Mouse (Mus musculus): ENCODE data around the gene Nmbr. TPM values are rescaled to one million over a fixed set of nuclear protein-coding genes. Genes with fewer than 3 reads are reported as not detected.
A peak's percentile ranks its signal among the peaks of the same experiment; 100 is the strongest.

Gene Nmbr
- polyA plus RNA-seq, 1 experiment from 2014 or later: 0.55 TPM

- H3K36me3 ChIP-seq (replicated peaks): no peaks in the 10 kb centered on the region
- no peak overlapping the region for H3K27ac ChIP-seq
- WGBS: 2% methylated on average over 35 of the region's 35 CpGs
- H3K4me1 ChIP-seq: peaks cover 11% of the 10 kb centered on the region
- H3K27me3 ChIP-seq (ENCODE audit: poor library complexity, severe bottlenecking): peaks cover 31% of the 10 kb centered on the region
- peak; percentile 28 for DNase-seq (ENCODE audit: extremely low spot score, low spot score)
- no peaks in the 10 kb centered on the region for H3K9me3 ChIP-seq
- H3K4me3 ChIP-seq: peak overlapping the region; percentile 58
These were observed 54.5 kb downstream of the Nmbr start for GRCm38 (mm10) chr10:14759665-14760558.

GRCm38 (mm10) chr10:14760618-14761017, 55.2 kb downstream of the Nmbr start:
- Histone ChIP-seq H3K9me3 (no peaks in the 10 kb centered on the region), H3K4me1 (peaks cover 11% of the 10 kb centered on the region), H3K27ac (no peak overlapping the region), H3K4me3 (peak overlapping the region; percentile 58), H3K36me3 (replicated peaks) (no peaks in the 10 kb centered on the region), H3K27me3 (ENCODE audit: poor library complexity, severe bottlenecking) (peaks cover 31% of the 10 kb centered on the region)
- 23% methylated on average over 8 of the region's 8 CpGs for WGBS
- DNase-seq (ENCODE audit: extremely low spot score, low spot score): no peak

- H3K9me3 ChIP-seq: no peaks in the 10 kb centered on the region
- H3K36me3 ChIP-seq (replicated peaks): no peaks in the 10 kb centered on the region
- H3K27me3 ChIP-seq (ENCODE audit: poor library complexity, severe bottlenecking): no peaks in the 10 kb centered on the region
- 87% methylated on average over 10 of the region's 10 CpGs for WGBS
- no peaks in the 10 kb centered on the region for H3K4me1 ChIP-seq
- DNase-seq (ENCODE audit: extremely low spot score, low spot score): no peak
- no peak overlapping the region for H3K4me3 ChIP-seq
- no peak overlapping the region for H3K27ac ChIP-seq
These were observed 65.0 kb downstream of the Nmbr start for GRCm38 (mm10) chr10:14770227-14770910.

GRCm38 (mm10) chr10:14774499-14774898, 69.1 kb downstream of the Nmbr start:
- Histone ChIP-seq H3K27ac (no peak overlapping the region), H3K36me3 (replicated peaks) (no peaks in the 10 kb centered on the region), H3K4me3 (no peak overlapping the region), H3K27me3 (ENCODE audit: poor library complexity, severe bottlenecking) (no peaks in the 10 kb centered on the region), H3K4me1 (no peaks in the 10 kb centered on the region), H3K9me3 (no peaks in the 10 kb centered on the region)
- WGBS: 88% methylated on average over 2 of the region's 2 CpGs
- DNase-seq (ENCODE audit: extremely low spot score, low spot score): no peak

GRCm38 (mm10) chr10:14789969-14790368, 84.6 kb downstream of the Nmbr start:
- Histone ChIP-seq H3K27me3 (ENCODE audit: poor library complexity, severe bottlenecking) (no peaks in the 10 kb centered on the region), H3K36me3 (replicated peaks) (no peaks in the 10 kb centered on the region), H3K9me3 (no peaks in the 10 kb centered on the region), H3K4me3 (no peak overlapping the region), H3K27ac (no peak overlapping the region), H3K4me1 (no peaks in the 10 kb centered on the region)
- no peak for DNase-seq (ENCODE audit: extremely low spot score, low spot score)
- WGBS: 82% methylated on average over 2 of the region's 2 CpGs

GRCm38 (mm10) chr10:14816970-14817369, 111.6 kb downstream of the Nmbr start:
- Histone ChIP-seq H3K9me3 (no peaks in the 10 kb centered on the region), H3K27ac (no peak overlapping the region), H3K4me3 (no peak overlapping the region), H3K36me3 (replicated peaks) (no peaks in the 10 kb centered on the region), H3K4me1 (no peaks in the 10 kb centered on the region), H3K27me3 (ENCODE audit: poor library complexity, severe bottlenecking) (no peaks in the 10 kb centered on the region)
- 77% methylated on average over 4 of the region's 4 CpGs for WGBS
- DNase-seq (ENCODE audit: extremely low spot score, low spot score): no peak

Other genes starting within 250 kb of the Nmbr start
- gene Adgrg6, start 159.9 kb upstream of the Nmbr start, polyA plus RNA-seq (2016; fragmentation: Nextera tagmentation; extraction: Ambion mirVana): 0.07 and 0.27 TPM in 2 replicates
- gene Vta1, start within 50 bp of the Nmbr start, polyA plus RNA-seq (2016; fragmentation: Nextera tagmentation; extraction: Ambion mirVana): 115 and 119 TPM in 2 replicates
- 0.10 TPM in 1 of 2 replicates, not detected in the other for gene Gje1, start 12.6 kb downstream of the Nmbr start, polyA plus RNA-seq (2016; fragmentation: Nextera tagmentation; extraction: Ambion mirVana)